Mouse (Mus musculus) hindbrain, embryonic 13.5 days (tissue): ENCODE data around the gene Tmprss11d. TPM values are rescaled to one million over a fixed set of nuclear protein-coding genes. Genes with fewer than 3 reads are reported as not detected.
"Not testable (repeated sequence)": the region's sequence is repeated elsewhere in the genome, so short reads cannot be mapped to it uniquely, and the experiment has no call there.

Source experiments
- ATAC-seq: fragments of 200-750 bp; cut with Nextera tagmentation; 2 replicates; pipeline ENCODE4 v1.8.0; 2017; ENCODE audit warnings: moderate TSS enrichment; ENCODE audit not compliant: low FRiP score
- H3K27ac ChIP-seq: fragments of 300-500 bp; sonication (generic); 2 replicates; pipeline ENCODE4 v1.5.1; 2015; ENCODE audit warnings: inconsistent platforms, mild to moderate bottlenecking, moderate library complexity
- H3K27me3 ChIP-seq: fragments of 300-500 bp; sonication (generic); 2 replicates; pipeline ENCODE4 v1.6.1; 2015; ENCODE audit warnings: mild to moderate bottlenecking, inconsistent platforms
- H3K36me3 ChIP-seq: fragments of 300-500 bp; sonication (generic); 2 replicates; pipeline ENCODE4 v1.6.1; 2015; ENCODE audit warnings: mild to moderate bottlenecking, inconsistent platforms
- H3K4me1 ChIP-seq: fragments of 300-500 bp; sonication (generic); replicated peaks from 2 replicates; pipeline ENCODE4 v1.6.1; 2015; ENCODE audit warnings: inconsistent platforms
- H3K4me2 ChIP-seq: fragments of 300-500 bp; sonication (generic); 2 replicates; pipeline ENCODE4 v1.6.1; 2015; ENCODE audit warnings: inconsistent platforms, mild to moderate bottlenecking, moderate library complexity
- H3K4me3 ChIP-seq: fragments of 300-500 bp; sonication (generic); 2 replicates; pipeline ENCODE4 v1.5.1; 2015; ENCODE audit warnings: mild to moderate bottlenecking, inconsistent platforms
- H3K9ac ChIP-seq: fragments of 300-500 bp; sonication (generic); 2 replicates; pipeline ENCODE4 v1.6.1; 2015; ENCODE audit warnings: mild to moderate bottlenecking, inconsistent platforms
- H3K9me3 ChIP-seq: fragments of 300-500 bp; sonication (generic); 2 replicates; pipeline ENCODE4 v1.6.1; 2016; ENCODE audit warnings: inconsistent platforms
- WGBS: fragments of 180-500 bp; shearing (Covaris S2); methylation state at CpG from one replicate; pipeline ENCODE4 v1.1.7; 2015; 5-methylcytosine and 5-hydroxymethylcytosine counted together
- polyA plus RNA-seq: library from polyadenylated mRNA; unstranded; fragments of >200 nt; fragmentation: Nextera tagmentation; extraction: Ambion mirVana; gene quantifications from 2 replicates; pipeline ENCODE4 v1.2.1, GENCODE M21; 2015

The Tmprss11d gene
- not detected in 2 replicates for polyA plus RNA-seq

GRCm38 (mm10) chr5:86373320-86373719, at the start of gene Tmprss11d:
Gene Tmprss11d (minus strand): TSS chr5:86373420.
- H3K4me3 ChIP-seq = no peak within 1 kb of the TSS
- no peaks in the 10 kb centered on the region for H3K4me1 ChIP-seq
- H3K27ac ChIP-seq = no peak within 1 kb of the TSS
- H3K27me3 ChIP-seq = no peaks in the 10 kb centered on the region
- ATAC-seq = no peak
- H3K36me3 ChIP-seq = no peaks in the 10 kb centered on the region
- H3K9me3 ChIP-seq = no peaks in the 10 kb centered on the region
- 83% methylated on average over 3 of the region's 3 CpGs for WGBS
- H3K4me2 ChIP-seq = no peak within 1 kb of the TSS
- H3K9ac ChIP-seq = no peak within 1 kb of the TSS

- ATAC-seq = no peak
Measured at GRCm38 (mm10) chr5:86421323-86422028, 48.3 kb upstream of the Tmprss11d start.

GRCm38 (mm10) chr5:86419494-86419893, 46.3 kb upstream of the Tmprss11d start:
- no peaks in the 10 kb centered on the region for H3K4me1 ChIP-seq

More at GRCm38 (mm10) chr5:86421323-86422028, 48.3 kb upstream of the Tmprss11d start:
- WGBS = 53% methylated on average over 3 of the region's 3 CpGs
- no peak overlapping the region for H3K27ac ChIP-seq
- no peak overlapping the region for H3K4me2 ChIP-seq
- no peaks in the 10 kb centered on the region for H3K4me1 ChIP-seq
- H3K36me3 ChIP-seq = no peaks in the 10 kb centered on the region
- H3K27me3 ChIP-seq = no peaks in the 10 kb centered on the region
- no peak overlapping the region for H3K4me3 ChIP-seq
- no peak overlapping the region for H3K9ac ChIP-seq
- H3K9me3 ChIP-seq = no peaks in the 10 kb centered on the region

GRCm38 (mm10) chr5:86414280-86414679, 41.1 kb upstream of the Tmprss11d start:
- Histone ChIP-seq H3K4me2 (no peak overlapping the region), H3K27me3 (no peaks in the 10 kb centered on the region), H3K27ac (no peak overlapping the region), H3K9me3 (no peaks in the 10 kb centered on the region), H3K4me1 (no peaks in the 10 kb centered on the region), H3K36me3 (no peaks in the 10 kb centered on the region), H3K9ac (no peak overlapping the region), H3K4me3 (no peak overlapping the region)
- no peak for ATAC-seq
- WGBS = 85% methylated on average over 7 of the region's 7 CpGs

More at GRCm38 (mm10) chr5:86419494-86419893, 46.3 kb upstream of the Tmprss11d start:
- no peaks in the 10 kb centered on the region for H3K27me3 ChIP-seq
- no peak overlapping the region for H3K27ac ChIP-seq
- ATAC-seq = no peak
- H3K4me2 ChIP-seq = no peak overlapping the region
- H3K4me3 ChIP-seq = no peak overlapping the region
- WGBS = 28% methylated on average over 4 of the region's 4 CpGs
- H3K9me3 ChIP-seq = no peaks in the 10 kb centered on the region
- H3K36me3 ChIP-seq = no peaks in the 10 kb centered on the region
- no peak overlapping the region for H3K9ac ChIP-seq

- no peak overlapping the region for H3K27ac ChIP-seq
- no peak for ATAC-seq
- H3K27me3 ChIP-seq = no peaks in the 10 kb centered on the region
- H3K4me3 ChIP-seq = no peak overlapping the region
- H3K4me1 ChIP-seq = no peaks in the 10 kb centered on the region
- 40% methylated on average over 3 of the region's 3 CpGs for WGBS
- no peaks in the 10 kb centered on the region for H3K36me3 ChIP-seq
- no peaks in the 10 kb centered on the region for H3K9me3 ChIP-seq
- no peak overlapping the region for H3K4me2 ChIP-seq
- H3K9ac ChIP-seq = no peak overlapping the region
Measured at GRCm38 (mm10) chr5:86410815-86411214, 37.6 kb upstream of the Tmprss11d start.

GRCm38 (mm10) chr5:86407941-86408340, 34.7 kb upstream of the Tmprss11d start:
- H3K9ac ChIP-seq = no peak overlapping the region
- H3K27me3 ChIP-seq = no peaks in the 10 kb centered on the region
- H3K36me3 ChIP-seq = no peaks in the 10 kb centered on the region
- no peak overlapping the region for H3K4me3 ChIP-seq
- 86% methylated on average over 2 of the region's 2 CpGs for WGBS
- no peak overlapping the region for H3K4me2 ChIP-seq
- no peaks in the 10 kb centered on the region for H3K9me3 ChIP-seq
- no peaks in the 10 kb centered on the region for H3K4me1 ChIP-seq
- H3K27ac ChIP-seq = no peak overlapping the region
- ATAC-seq = no peak

GRCm38 (mm10) chr5:86407191-86407590, 34.0 kb upstream of the Tmprss11d start:
- ATAC-seq = no peak
- no peak overlapping the region for H3K4me3 ChIP-seq
- WGBS = 93% methylated on average over 3 of the region's 3 CpGs

GRCm38 (mm10) chr5:86359412-86359985, 13.7 kb downstream of the Tmprss11d start:
- Histone ChIP-seq H3K4me3 (no peak overlapping the region), H3K9me3 (no peaks in the 10 kb centered on the region), H3K27ac (no peak overlapping the region), H3K9ac (no peak overlapping the region), H3K4me2 (no peak overlapping the region), H3K27me3 (no peaks in the 10 kb centered on the region), H3K4me1 (no peaks in the 10 kb centered on the region), H3K36me3 (no peaks in the 10 kb centered on the region)
- WGBS = 69% methylated on average over 4 of the region's 4 CpGs
- ATAC-seq = no peak

More at GRCm38 (mm10) chr5:86407191-86407590, 34.0 kb upstream of the Tmprss11d start:
- H3K27me3 ChIP-seq = no peaks in the 10 kb centered on the region
- H3K36me3 ChIP-seq = no peaks in the 10 kb centered on the region
- H3K27ac ChIP-seq = no peak overlapping the region
- no peak overlapping the region for H3K9ac ChIP-seq
- no peak overlapping the region for H3K4me2 ChIP-seq
- H3K9me3 ChIP-seq = no peaks in the 10 kb centered on the region
- no peaks in the 10 kb centered on the region for H3K4me1 ChIP-seq

- no peak overlapping the region for H3K27ac ChIP-seq
- no peaks in the 10 kb centered on the region for H3K4me1 ChIP-seq
- no peak; the same call in 1 of the 2 replicates for ATAC-seq
- no peaks in the 10 kb centered on the region for H3K9me3 ChIP-seq
- no peak overlapping the region for H3K4me3 ChIP-seq
- no peaks in the 10 kb centered on the region for H3K36me3 ChIP-seq
- WGBS = 22% methylated on average over 7 of the region's 7 CpGs
- H3K27me3 ChIP-seq = no peaks in the 10 kb centered on the region
- H3K9ac ChIP-seq = no peak overlapping the region
- H3K4me2 ChIP-seq = no peak overlapping the region
Measured at GRCm38 (mm10) chr5:86352966-86353365, 20.3 kb downstream of the Tmprss11d start.

GRCm38 (mm10) chr5:86318018-86318956, 54.9 kb downstream of the Tmprss11d start:
- H3K27me3 ChIP-seq, H3K36me3 ChIP-seq, H3K9me3 ChIP-seq, H3K4me1 ChIP-seq: not testable (repeated sequence)
- peak overlapping the region; percentile 19; the same call in 1 of the 2 replicates for H3K9ac ChIP-seq
- H3K4me3 ChIP-seq = peak overlapping the region; percentile 35
- 50% methylated on average over 30 of the region's 30 CpGs for WGBS
- ATAC-seq = peak; percentile 93
- H3K27ac ChIP-seq = peak overlapping the region; percentile 36; the same call in 1 of the 2 replicates
- peak overlapping the region; percentile 42 for H3K4me2 ChIP-seq

GRCm38 (mm10) chr5:86306116-86306515, 67.1 kb downstream of the Tmprss11d start:
- no peaks in the 10 kb centered on the region for H3K4me1 ChIP-seq
- no peak for ATAC-seq
- no peaks in the 10 kb centered on the region for H3K27me3 ChIP-seq
- H3K4me2 ChIP-seq = no peak overlapping the region
- no peaks in the 10 kb centered on the region for H3K36me3 ChIP-seq
- no peak overlapping the region for H3K27ac ChIP-seq
- 85% methylated on average over 5 of the region's 5 CpGs for WGBS
- H3K9ac ChIP-seq = no peak overlapping the region
- H3K4me3 ChIP-seq = no peak overlapping the region
- no peaks in the 10 kb centered on the region for H3K9me3 ChIP-seq

- no peaks in the 10 kb centered on the region for H3K36me3 ChIP-seq
- H3K9me3 ChIP-seq = no peaks in the 10 kb centered on the region
- H3K9ac ChIP-seq = no peak overlapping the region
- ATAC-seq = no peak
- 89% methylated on average over 8 of the region's 8 CpGs for WGBS
- H3K4me3 ChIP-seq = no peak overlapping the region
- no peaks in the 10 kb centered on the region for H3K4me1 ChIP-seq
- no peak overlapping the region for H3K4me2 ChIP-seq
- no peak overlapping the region for H3K27ac ChIP-seq
- no peaks in the 10 kb centered on the region for H3K27me3 ChIP-seq
Measured at GRCm38 (mm10) chr5:86303877-86304276, 69.3 kb downstream of the Tmprss11d start.
